Mouse (Mus musculus) olfactory bulb, adult 2 months (tissue): Measurements from ENCODE around the gene Hist1h2ad.

Experiments
- CTCF ChIP-seq: fragments of 200-500 bp; IDR thresholded peaks from 2 replicates; pipeline ENCODE4 v1.5.1; 2012; ENCODE audit warnings: low read depth, mild to moderate bottlenecking, low read length, moderate library complexity; ENCODE audit not compliant: insufficient read depth
- POLR2A ChIP-seq: fragments of 200-500 bp; IDR thresholded peaks from 2 replicates; pipeline ENCODE4 v1.6.1; 2012; ENCODE audit warnings: mild to moderate bottlenecking, low read depth, low read length, moderate library complexity; ENCODE audit not compliant: insufficient read depth

- TF ChIP-seq CTCF: no peak
- TF ChIP-seq POLR2A: no peak
Measured at GRCm38 (mm10) chr13:23555839-23556416, 18.3 kb upstream of the Hist1h2ad start.
